Mouse (Mus musculus) testis, adult 2 months (tissue): ENCODE data around the gene Spire2.

Experiments used
- CTCF ChIP-seq: fragments of 200-500 bp; IDR thresholded peaks from 2 replicates; pipeline ENCODE4 v1.5.1; 2012; ENCODE audit warnings: low read depth, mild to moderate bottlenecking, inconsistent platforms, low read length, moderate library complexity; ENCODE audit not compliant: control insufficient read depth, insufficient read depth, insufficient replicate concordance
- POLR2A ChIP-seq: fragments of 200-500 bp; IDR thresholded peaks from 2 replicates; pipeline ENCODE4 v1.6.1; 2012; ENCODE audit warnings: low read depth, mild to moderate bottlenecking, inconsistent platforms, low read length, moderate library complexity; ENCODE audit not compliant: control insufficient read depth

GRCm38 (mm10) chr8:123415967-123416943 is 83.7 kb downstream of the Spire2 start:
- TF ChIP-seq POLR2A (no peak), CTCF (no peak)
